Mouse (Mus musculus) C2C12 (cell line): ENCODE measurements around the gene Rapgef1. TPM values are rescaled to one million over a fixed set of nuclear protein-coding genes. Genes with fewer than 3 reads are reported as not detected.

Experiments
- H3K27me3 ChIP-seq: one replicate; pipeline ENCODE4 v1.6.1; 2011; ENCODE audit not compliant: control insufficient read depth, insufficient read depth, insufficient read length
- H3K36me3 ChIP-seq: one replicate; pipeline ENCODE4 v1.6.1; 2011; ENCODE audit not compliant: control insufficient read depth, insufficient read depth
- H3K4me3 ChIP-seq: one replicate; pipeline ENCODE4 v1.5.1; 2011; ENCODE audit warnings: mild to moderate bottlenecking, control low read depth; ENCODE audit not compliant: poor library complexity, insufficient read depth, severe bottlenecking
- H3K79me2 ChIP-seq: one replicate; pipeline ENCODE4 v1.6.1; 2011; ENCODE audit not compliant: control insufficient read depth, insufficient read depth
- H3K79me3 ChIP-seq: one replicate; pipeline ENCODE4 v1.6.1; 2011; ENCODE audit warnings: low read depth, control low read depth
- H3ac ChIP-seq: one replicate; pipeline ENCODE3; 2011; ENCODE audit warnings: low read depth; ENCODE audit not compliant: control insufficient read depth, insufficient read length
- CEBPB ChIP-seq: IDR thresholded peaks from one replicate; pipeline ENCODE4 v1.6.1; 2011; ENCODE audit warnings: low read depth, mild to moderate bottlenecking, control low read depth, moderate library complexity
- CTCF ChIP-seq: IDR thresholded peaks from one replicate; pipeline ENCODE4 v1.5.1; 2011; ENCODE audit not compliant: control insufficient read depth, insufficient read depth, insufficient read length
- FOSL1 ChIP-seq: IDR thresholded peaks from one replicate; pipeline ENCODE4 v1.8.0; 2011; ENCODE audit warnings: mild to moderate bottlenecking, low read length; ENCODE audit not compliant: poor library complexity, insufficient read depth, severe bottlenecking
- MAX ChIP-seq: IDR thresholded peaks from one replicate; pipeline ENCODE4 v1.6.1; 2011; ENCODE audit warnings: mild to moderate bottlenecking, control low read depth
- MYOD1 ChIP-seq: IDR thresholded peaks from one replicate; pipeline ENCODE4 v1.6.1; 2011; ENCODE audit warnings: low read depth; ENCODE audit not compliant: control insufficient read depth, insufficient read length
- MYOG ChIP-seq: IDR thresholded peaks from one replicate; pipeline ENCODE4 v1.6.1; 2011; ENCODE audit not compliant: control insufficient read depth, insufficient read length; ENCODE audit errors: extremely low read depth
- USF1 ChIP-seq: IDR thresholded peaks from one replicate; pipeline ENCODE4 v1.6.1; 2011; ENCODE audit warnings: low read depth, mild to moderate bottlenecking, control low read depth, moderate library complexity
- polyA plus RNA-seq: library from polyadenylated mRNA; unstranded; fragments of >200 nt; fragmentation: generic; extraction: Trizol; gene quantifications from one replicate; pipeline ENCODE4 v1.2.1, GENCODE M21; 2012; ENCODE audit warnings: missing spikeins

The Rapgef1 gene
- polyA plus RNA-seq, 1 experiment = 48.9 TPM

DNA sequence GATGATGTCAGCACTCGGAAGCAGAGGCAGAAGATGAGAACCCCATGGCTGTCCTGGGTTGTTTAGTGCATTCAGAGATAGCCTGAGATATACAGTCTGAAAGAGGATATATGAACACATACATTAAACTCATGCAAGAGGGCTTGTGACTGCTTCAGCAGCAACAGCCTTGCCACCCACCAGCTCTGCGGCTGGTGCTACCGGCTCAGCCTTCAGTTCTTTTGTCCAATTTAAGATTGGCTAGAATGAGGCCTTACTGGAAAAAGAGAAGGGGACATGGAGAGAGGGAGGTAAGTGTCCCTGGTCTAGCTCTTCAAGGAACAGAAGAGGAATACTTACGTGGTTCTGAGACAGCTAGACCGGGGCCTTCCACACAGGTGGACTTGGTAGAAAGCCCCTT, 13.9 kb upstream of the Rapgef1 start:
- Histone ChIP-seq H3K4me3 (no peak overlapping the region), H3K79me3 (no peaks in the 10 kb centered on the region), H3K36me3 (no peaks in the 10 kb centered on the region), H3K27me3 (peaks cover 43% of the 10 kb centered on the region), H3ac (no peak overlapping the region), H3K79me2 (no peaks in the 10 kb centered on the region)
- TF ChIP-seq MYOG (no peak), FOSL1 (no peak), MAX (no peak), MYOD1 (no peak), USF1 (no peak), CTCF (no peak), CEBPB (no peak)

DNA sequence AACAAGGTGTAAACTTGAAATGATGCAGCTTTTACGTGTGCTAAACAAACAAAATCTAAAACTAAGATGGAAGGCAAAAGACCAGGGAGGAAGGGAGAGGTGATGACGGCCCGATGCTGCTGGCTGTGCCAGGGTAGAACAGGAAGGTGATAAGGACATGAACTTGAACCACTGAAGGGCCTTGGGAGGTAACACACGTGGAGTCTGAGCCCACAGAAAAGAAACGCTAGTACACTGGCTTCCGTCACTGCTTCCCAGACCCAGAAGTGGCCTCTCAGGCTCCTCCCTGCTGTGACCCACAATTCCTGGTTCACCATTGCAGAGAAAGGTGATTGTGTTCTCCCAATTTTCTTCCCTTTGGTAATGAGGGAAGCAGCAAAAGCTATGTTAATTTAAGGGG, 13.1 kb upstream of the Rapgef1 start:
- no peaks in the 10 kb centered on the region for H3K79me3 ChIP-seq
- no peaks in the 10 kb centered on the region for H3K36me3 ChIP-seq
- H3K79me2 ChIP-seq = no peaks in the 10 kb centered on the region
- TF ChIP-seq CTCF = no peak
- TF ChIP-seq MYOD1 = no peak
- no peak for TF ChIP-seq FOSL1
- no peak for TF ChIP-seq USF1
- no peak for TF ChIP-seq CEBPB
- no peak for TF ChIP-seq MYOG
- no peak for TF ChIP-seq MAX
- H3ac ChIP-seq = no peak overlapping the region
- peaks cover 36% of the 10 kb centered on the region for H3K27me3 ChIP-seq
- no peak overlapping the region for H3K4me3 ChIP-seq

DNA sequence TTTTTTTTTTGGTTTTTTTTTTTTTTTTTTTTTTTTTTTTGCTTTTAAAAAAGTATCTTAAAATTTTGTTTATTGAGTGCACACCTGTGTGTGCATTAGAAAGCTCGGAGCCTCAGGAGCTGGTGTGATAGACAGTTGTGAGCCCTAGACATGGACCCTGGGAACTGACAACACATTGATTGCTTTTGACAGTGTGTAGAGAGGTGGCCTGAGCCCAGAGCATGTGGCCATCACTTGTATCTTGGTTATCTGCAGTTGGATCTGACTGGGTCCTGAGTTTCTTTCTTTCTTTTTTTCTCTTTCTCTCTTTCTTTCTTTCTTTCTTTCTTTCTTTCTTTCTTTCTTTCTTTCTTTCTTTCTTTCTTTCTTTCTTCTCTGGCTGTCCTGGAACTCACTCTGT, 2.2 kb upstream of the Rapgef1 start:
- no peaks in the 10 kb centered on the region for H3K36me3 ChIP-seq
- peaks cover 23% of the 10 kb centered on the region for H3K79me3 ChIP-seq
- TF ChIP-seq CTCF (no peak), USF1 (no peak)
- H3K4me3 ChIP-seq = no peak overlapping the region
- no peaks in the 10 kb centered on the region for H3K27me3 ChIP-seq
- no peak overlapping the region for H3ac ChIP-seq
- H3K79me2 ChIP-seq = peaks cover 25% of the 10 kb centered on the region

DNA sequence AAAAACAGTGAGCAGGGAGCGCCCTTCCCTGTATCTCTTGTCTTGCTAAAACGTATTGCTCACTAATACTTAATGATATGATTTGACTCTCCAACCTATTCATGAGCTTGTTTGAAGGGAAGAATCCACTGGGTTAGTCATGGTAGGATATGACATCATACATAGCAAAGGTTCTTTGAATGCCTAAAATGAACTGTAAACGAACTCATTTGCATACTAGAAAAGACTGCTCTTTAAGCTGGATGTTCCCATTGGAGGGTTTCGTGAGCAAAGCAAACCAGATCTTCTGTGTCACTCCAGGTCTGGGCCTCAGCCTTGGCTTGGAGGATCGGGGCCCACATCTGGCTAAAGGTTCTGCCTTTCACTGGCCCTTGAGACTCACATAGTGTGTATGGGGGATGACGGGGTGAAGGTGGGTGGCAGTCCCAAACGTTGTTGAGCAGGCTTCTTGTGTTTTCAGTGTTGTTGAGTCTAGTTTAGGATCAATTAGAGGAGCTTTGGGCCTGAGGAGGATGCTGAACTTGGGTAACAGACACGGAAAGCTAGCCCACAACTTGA, 515 bp upstream of the Rapgef1 start:
- H3K79me2 ChIP-seq = peaks cover 42% of the 10 kb centered on the region
- no peak overlapping the region for H3K4me3 ChIP-seq
- no peaks in the 10 kb centered on the region for H3K27me3 ChIP-seq

DNA sequence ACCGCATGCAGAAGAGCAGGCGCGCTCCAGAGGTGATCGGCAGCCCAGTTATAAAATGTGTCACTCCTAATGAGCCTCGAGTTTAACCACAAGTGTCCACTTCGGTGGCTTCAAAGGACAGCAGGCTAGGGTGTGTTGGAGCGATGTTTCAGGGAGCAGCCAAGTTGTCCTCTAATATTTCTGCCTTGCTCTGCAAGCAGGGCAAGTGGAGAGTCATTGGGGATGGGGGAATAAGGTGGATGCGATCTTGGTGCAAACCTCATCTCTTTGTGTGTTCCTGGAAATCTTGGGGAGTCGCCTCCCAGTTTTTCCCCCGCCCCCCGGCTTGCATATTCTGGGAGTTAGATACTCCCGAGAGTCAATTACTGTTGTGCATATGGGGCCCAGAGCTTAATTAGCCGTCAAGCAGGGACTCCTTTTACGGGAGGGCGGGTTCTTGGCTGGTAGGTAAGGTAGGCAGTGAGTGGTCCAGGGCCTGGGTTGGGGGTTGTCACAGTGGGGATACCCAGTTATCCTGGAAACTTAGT, 844 bp downstream of the Rapgef1 start:
- Histone ChIP-seq H3K36me3 (no peaks in the 10 kb centered on the region), H3K27me3 (no peaks in the 10 kb centered on the region), H3ac (peak overlapping the region; percentile 92), H3K79me3 (peaks cover 46% of the 10 kb centered on the region), H3K4me3 (peak overlapping the region; percentile 59), H3K79me2 (peaks cover 56% of the 10 kb centered on the region)
- TF ChIP-seq MYOG (no peak), MYOD1 (no peak), CTCF (no peak), MAX (no peak), CEBPB (no peak), USF1 (no peak), FOSL1 (no peak)

More for the DNA sequence above, 515 bp upstream of the Rapgef1 start:
- no peak for TF ChIP-seq MAX
- no peak for TF ChIP-seq CTCF
- no peak for TF ChIP-seq MYOG
- TF ChIP-seq FOSL1 = no peak
- TF ChIP-seq CEBPB = no peak
- TF ChIP-seq MYOD1 = no peak
- TF ChIP-seq USF1 = no peak
- H3K36me3 ChIP-seq = no peaks in the 10 kb centered on the region
- peaks cover 40% of the 10 kb centered on the region for H3K79me3 ChIP-seq
- H3ac ChIP-seq = no peak overlapping the region

GRCm38 (mm10) chr2:29621163-29621562, 1.6 kb downstream of the Rapgef1 start:
- Histone ChIP-seq H3ac (no peak overlapping the region), H3K27me3 (no peaks in the 10 kb centered on the region), H3K79me3 (peaks cover 54% of the 10 kb centered on the region), H3K36me3 (no peaks in the 10 kb centered on the region), H3K4me3 (no peak overlapping the region), H3K79me2 (peaks cover 64% of the 10 kb centered on the region)
- TF ChIP-seq CEBPB (no peak), MAX (no peak), USF1 (no peak), MYOD1 (no peak), CTCF (no peak), FOSL1 (no peak), MYOG (no peak)
